Mouse (Mus musculus) heart, adult 2 months (tissue): ENCODE data around the gene Iqsec1. TPM values are rescaled to one million over a fixed set of nuclear protein-coding genes. Genes with fewer than 3 reads are reported as not detected.

Experiments used
- DNase-seq, 2 experiments: peaks; one replicate each; pipeline ENCODE4 v3.0.0; 2021
- H3K27ac ChIP-seq: fragments of 200-600 bp; 2 replicates; pipeline ENCODE4 v1.8.1; 2022
- H3K27me3 ChIP-seq: fragments of 200-500 bp; 2 replicates; pipeline ENCODE4 v1.6.1; 2012; ENCODE audit warnings: mild to moderate bottlenecking, low read length, inconsistent platforms, mixed read lengths; ENCODE audit not compliant: control insufficient read depth, insufficient read depth
- H3K36me3 ChIP-seq: fragments of 200-500 bp; 2 replicates; pipeline ENCODE4 v1.6.1; 2012; ENCODE audit warnings: low read length, inconsistent platforms; ENCODE audit not compliant: control insufficient read depth, insufficient read depth
- H3K4me1 ChIP-seq: fragments of 200-500 bp; 2 replicates; pipeline ENCODE4 v1.6.1; 2011; ENCODE audit warnings: low read length; ENCODE audit not compliant: control insufficient read depth, insufficient read depth
- H3K4me3 ChIP-seq: fragments of 200-600 bp; 2 replicates; pipeline ENCODE4 v1.8.1; 2022
- H3K79me2 ChIP-seq: fragments of 200-500 bp; replicated peaks from 2 replicates; pipeline ENCODE4 v1.6.1; 2012; ENCODE audit warnings: mild to moderate bottlenecking, inconsistent platforms, low read length, moderate library complexity, mixed read lengths; ENCODE audit not compliant: control insufficient read depth, insufficient read depth
- H3K9ac ChIP-seq: fragments of 200-500 bp; 2 replicates; pipeline ENCODE4 v1.6.1; 2012; ENCODE audit warnings: low read depth, mild to moderate bottlenecking, control low read depth, inconsistent platforms, low read length, mixed read lengths
- CTCF ChIP-seq: fragments of 200-600 bp; IDR thresholded peaks from 2 replicates; pipeline ENCODE4 v1.8.1; 2022; ENCODE audit warnings: antibody characterized with exemption, mild to moderate bottlenecking, moderate library complexity
- EP300 ChIP-seq: fragments of 200-500 bp; IDR thresholded peaks from 2 replicates; pipeline ENCODE4 v1.6.1; 2011; ENCODE audit warnings: low read depth, low read length, control low read depth; ENCODE audit not compliant: insufficient read depth
- POLR2A ChIP-seq: fragments of 200-500 bp; IDR thresholded peaks from 2 replicates; pipeline ENCODE4 v1.6.1; 2011; ENCODE audit warnings: mild to moderate bottlenecking, low read depth, low read length, control low read depth; ENCODE audit not compliant: insufficient read depth
- WGBS: fragments of 180-500 bp; shearing (Covaris S2); methylation state at CpG from one replicate; pipeline ENCODE4 v1.1.7; 2018; 5-methylcytosine and 5-hydroxymethylcytosine counted together
- intact Hi-C: fragments of 180-260 bp; cut with DNase I; formaldehyde crosslinking; loops from one replicate; pipeline ENCODE4 v1.15.1; 2025
- polyA plus RNA-seq: library from polyadenylated mRNA; depleted of rRNA; stranded (reverse); fragments of >200 nt; gene quantifications from 2 replicates; pipeline ENCODE4 v1.2.3, GENCODE M21; 2012
- total RNA-seq, 2 experiments: library from RNA; stranded (reverse); gene quantifications; 2 replicates each; pipeline ENCODE4 v1.2.3; 2021

Gene Iqsec1
- total and polyA plus RNA-seq, 3 experiments = 100 to 147 (median 146) TPM

GRCm38 (mm10) chr6:90787036-90787435 lies 201.4 kb downstream of the Iqsec1 start:
- Histone ChIP-seq H3K79me2 (no peaks in the 10 kb centered on the region), H3K27ac (no peak overlapping the region), H3K4me3 (no peak overlapping the region), H3K9ac (no peak overlapping the region), H3K27me3 (no peaks in the 10 kb centered on the region), H3K4me1 (no peaks in the 10 kb centered on the region), H3K36me3 (no peaks in the 10 kb centered on the region)
- TF ChIP-seq CTCF (no peak), EP300 (no peak), POLR2A (no peak)
- intact Hi-C loops = no loop called here
- peak in 1 of 2 experiments; percentile 29 for DNase-seq
- 46% methylated on average over 6 of the region's 6 CpGs for WGBS

GRCm38 (mm10) chr6:90786589-90786988 lies 201.9 kb downstream of the Iqsec1 start:
- TF ChIP-seq EP300 = no peak
- no peak for TF ChIP-seq POLR2A
- no peak for TF ChIP-seq CTCF
- Histone ChIP-seq H3K27me3 (no peaks in the 10 kb centered on the region), H3K79me2 (no peaks in the 10 kb centered on the region), H3K4me3 (no peak overlapping the region), H3K4me1 (no peaks in the 10 kb centered on the region), H3K9ac (no peak overlapping the region), H3K27ac (no peak overlapping the region), H3K36me3 (no peaks in the 10 kb centered on the region)
- intact Hi-C loops = no loop called here
- no peak for DNase-seq
- WGBS = 81% methylated on average over 3 of the region's 3 CpGs

- no peaks in the 10 kb centered on the region for H3K36me3 ChIP-seq
- no peak overlapping the region for H3K4me3 ChIP-seq
- H3K79me2 ChIP-seq = no peaks in the 10 kb centered on the region
- H3K27ac ChIP-seq = no peak overlapping the region
- no peak for TF ChIP-seq CTCF
- no peak for TF ChIP-seq EP300
- TF ChIP-seq POLR2A = no peak
- 50% methylated on average over 4 of the region's 4 CpGs for WGBS
- H3K9ac ChIP-seq = no peak overlapping the region
- H3K27me3 ChIP-seq = no peaks in the 10 kb centered on the region
- intact Hi-C loops = no loop called here
- no peak for DNase-seq
- no peaks in the 10 kb centered on the region; the same call in 1 of the 2 replicates for H3K4me1 ChIP-seq
These were observed 204.5 kb downstream of the Iqsec1 start for GRCm38 (mm10) chr6:90783945-90784344.

- Histone ChIP-seq H3K36me3 (no peaks in the 10 kb centered on the region), H3K4me3 (no peak overlapping the region), H3K4me1 (no peaks in the 10 kb centered on the region; the same call in 1 of the 2 replicates), H3K27me3 (no peaks in the 10 kb centered on the region), H3K27ac (no peak overlapping the region), H3K9ac (no peak overlapping the region), H3K79me2 (no peaks in the 10 kb centered on the region)
- no peak for DNase-seq
- intact Hi-C loops = no loop called here
- TF ChIP-seq CTCF (no peak), EP300 (no peak), POLR2A (no peak)
These were observed 205.3 kb downstream of the Iqsec1 start for GRCm38 (mm10) chr6:90783176-90783575.

DNA sequence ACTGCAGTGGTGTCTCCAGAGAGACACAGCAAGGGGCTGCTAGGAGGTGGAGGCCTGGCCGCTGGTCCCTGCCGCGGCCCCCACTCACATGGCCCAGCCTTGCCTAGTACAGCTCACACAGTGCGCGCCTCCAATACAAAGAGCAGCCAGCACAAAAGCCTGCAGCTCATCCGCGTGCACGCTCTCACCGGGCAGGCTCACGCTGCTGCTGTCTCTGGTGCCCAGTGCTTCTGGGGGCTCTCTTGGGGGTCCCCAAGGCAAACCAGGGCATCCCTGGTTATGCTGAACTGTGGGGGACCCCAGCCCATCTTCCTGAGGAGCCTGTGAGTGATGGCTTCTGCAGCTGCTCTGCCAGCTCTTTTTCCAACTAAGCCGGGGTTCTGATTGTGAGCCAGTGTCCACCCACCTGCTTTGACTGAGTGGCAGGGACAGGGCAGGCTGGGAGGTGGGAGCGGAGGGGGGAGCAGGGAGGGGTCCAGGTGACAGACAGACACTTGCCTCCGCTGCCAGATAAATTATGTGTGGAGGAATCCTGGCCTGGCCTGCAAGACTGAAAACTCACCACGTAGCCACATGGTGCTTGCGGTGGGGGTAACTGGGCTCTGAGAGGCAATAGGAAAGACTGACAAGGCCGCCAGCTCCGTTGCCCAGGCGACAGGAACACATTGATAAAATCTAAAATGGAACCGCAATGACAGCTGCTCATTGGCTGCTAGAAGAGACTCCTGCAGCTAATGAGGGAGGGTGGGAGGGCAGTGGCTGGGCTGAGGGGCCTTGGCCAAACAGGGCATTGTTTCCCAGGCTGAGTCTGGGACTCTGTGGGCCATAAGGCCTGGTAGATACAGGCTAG lies 206.3 kb downstream of the Iqsec1 start:
- H3K4me3 ChIP-seq = no peak overlapping the region
- no peaks in the 10 kb centered on the region for H3K79me2 ChIP-seq
- intact Hi-C loops = no loop called here
- H3K4me1 ChIP-seq = no peaks in the 10 kb centered on the region; the same call in 1 of the 2 replicates
- H3K27me3 ChIP-seq = no peaks in the 10 kb centered on the region
- H3K27ac ChIP-seq = no peak overlapping the region
- 61% methylated on average over 19 of the region's 19 CpGs for WGBS
- H3K9ac ChIP-seq = no peak overlapping the region
- peak in 1 of 2 experiments; percentile 34 for DNase-seq
- no peak for TF ChIP-seq CTCF
- TF ChIP-seq EP300 = no peak
- no peak for TF ChIP-seq POLR2A
- no peaks in the 10 kb centered on the region for H3K36me3 ChIP-seq

DNA sequence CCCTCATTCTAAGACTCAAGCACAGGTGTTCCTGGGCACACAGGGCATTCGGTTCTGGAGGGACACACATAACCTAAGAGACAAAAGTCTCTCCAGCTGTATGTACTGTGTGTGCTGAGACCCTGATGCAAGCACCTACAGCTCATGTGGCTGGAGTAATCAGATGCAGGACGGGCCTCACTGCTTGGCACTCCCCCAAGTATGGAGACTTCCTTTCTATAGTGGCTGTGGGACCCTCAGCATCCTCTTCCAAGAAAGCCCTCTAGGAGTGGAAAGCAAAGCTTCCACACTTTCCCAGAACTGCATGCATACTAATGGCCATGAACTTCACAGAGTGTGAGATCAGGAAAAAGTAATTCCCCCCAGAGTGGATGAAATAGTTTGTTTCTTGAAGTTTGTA lies 208.0 kb downstream of the Iqsec1 start:
- no peak for DNase-seq
- no peaks in the 10 kb centered on the region for H3K36me3 ChIP-seq
- H3K27me3 ChIP-seq = no peaks in the 10 kb centered on the region
- H3K27ac ChIP-seq = no peak overlapping the region
- H3K79me2 ChIP-seq = no peaks in the 10 kb centered on the region
- no peak overlapping the region for H3K4me3 ChIP-seq
- no peaks in the 10 kb centered on the region; the same call in 1 of the 2 replicates for H3K4me1 ChIP-seq
- H3K9ac ChIP-seq = no peak overlapping the region
- intact Hi-C loops = no loop called here
- TF ChIP-seq CTCF = no peak
- TF ChIP-seq POLR2A = no peak
- TF ChIP-seq EP300 = no peak
- 57% methylated on average over 2 of the region's 2 CpGs for WGBS
